Mouse (Mus musculus): ENCODE results near the gene Ttc30a1.
A peak's percentile ranks its signal among the peaks of the same experiment; 100 is the strongest.
"Not testable (repeated sequence)": the region's sequence is repeated elsewhere in the genome, so short reads cannot be mapped to it uniquely, and the experiment has no call there.

Gene Ttc30a1

DNA sequence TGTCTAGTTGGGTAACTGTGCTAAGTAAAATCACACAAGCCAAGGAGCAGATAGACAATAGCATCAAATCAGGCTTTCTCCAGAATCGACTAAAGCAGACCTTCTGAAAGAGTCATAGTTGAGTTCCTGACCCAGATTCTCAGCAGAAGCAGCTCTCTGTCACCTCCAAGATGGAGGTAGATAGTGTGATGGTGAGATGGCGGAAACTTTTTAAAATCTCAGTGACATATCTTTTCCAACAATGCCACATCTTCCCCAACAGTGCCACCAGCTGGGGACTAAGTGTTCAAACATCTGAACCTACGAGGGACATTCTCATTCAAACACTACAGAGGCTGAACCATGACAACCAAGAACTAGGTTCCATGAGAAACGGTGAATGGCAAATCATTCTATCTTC is 859 bp upstream of the Ttc30a1 start:
- no peak for DNase-seq

DNA sequence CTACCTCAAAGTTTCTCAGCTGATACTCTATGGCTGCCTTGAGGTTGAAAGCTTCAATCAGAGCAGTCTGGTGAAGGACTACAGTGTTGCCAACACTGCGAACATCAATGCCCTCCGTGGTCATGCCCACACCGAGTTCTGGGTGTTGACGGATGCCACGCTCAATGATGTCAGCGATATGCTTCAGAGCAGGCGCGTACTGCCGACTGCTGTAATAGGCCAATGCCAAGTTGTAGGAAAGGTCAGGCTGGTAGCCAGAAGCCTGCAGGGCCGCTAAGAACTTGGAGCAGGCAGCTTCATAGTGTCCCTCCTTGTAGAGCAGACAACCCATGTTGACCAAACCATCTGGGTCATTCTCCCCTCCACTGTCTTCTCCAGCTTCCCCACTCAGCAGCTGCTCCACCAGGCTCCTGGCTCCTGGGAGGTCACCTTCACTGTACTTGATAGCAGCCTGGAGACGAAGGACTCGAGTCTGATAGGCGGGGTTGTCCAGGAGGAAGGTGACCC is 781 bp downstream of the Ttc30a1 start:
- DNase-seq, result not testable (repeated sequence)

DNA sequence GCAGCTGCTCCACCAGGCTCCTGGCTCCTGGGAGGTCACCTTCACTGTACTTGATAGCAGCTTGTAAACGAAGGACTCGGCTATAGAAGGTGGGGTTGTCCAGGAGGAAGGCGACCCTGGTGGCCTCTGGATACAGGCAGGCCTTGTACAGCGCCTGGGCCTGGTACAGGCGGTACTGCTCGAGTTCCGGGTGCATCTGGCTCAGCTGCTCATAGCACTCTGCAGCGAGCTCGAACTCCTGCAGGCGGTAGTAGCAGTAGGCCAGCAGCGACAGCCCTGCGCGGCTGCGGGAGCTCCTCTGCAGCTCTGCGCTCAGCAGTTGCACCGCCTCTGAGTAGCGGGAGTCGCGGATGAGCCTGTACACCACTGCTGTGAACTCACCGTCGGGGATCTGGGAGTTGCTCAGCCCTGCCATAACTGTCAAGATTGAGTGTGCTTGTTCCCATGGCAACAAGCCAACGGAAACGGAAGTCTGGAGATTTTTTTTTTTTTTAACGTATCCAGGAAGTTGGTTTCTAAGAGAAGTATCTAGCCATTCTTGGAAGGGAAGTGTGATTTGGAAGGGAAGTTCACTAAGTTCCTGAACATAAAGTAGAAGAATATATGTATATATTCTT is 3.9 kb downstream of the Ttc30a1 start, which contains the start of gene Ttc30a2:
Gene Ttc30a2, minus strand, starts transcription at position 419 of the 617 bp plus-strand sequence.
- not testable (repeated sequence) for DNase-seq

DNA sequence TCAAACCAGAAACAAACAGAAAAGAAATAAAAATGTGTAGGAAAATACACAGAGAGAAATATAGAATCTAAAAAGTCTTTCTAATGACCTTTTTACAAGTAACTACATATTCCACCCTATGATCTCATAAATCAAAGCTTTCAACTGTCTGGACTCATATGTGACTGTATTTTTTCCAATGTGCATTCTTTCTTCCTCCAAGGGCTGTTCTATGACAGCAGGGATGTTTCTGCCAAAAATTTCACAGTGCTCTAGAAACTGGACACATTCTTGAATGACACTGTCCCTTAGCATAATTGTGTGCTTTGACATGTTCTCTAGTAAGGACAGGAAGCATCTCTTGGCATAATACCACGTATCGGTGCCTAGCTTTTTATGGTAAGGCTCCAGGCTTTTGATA is 5.7 kb downstream of the Ttc30a1 start:
- not testable (repeated sequence) for DNase-seq

DNA sequence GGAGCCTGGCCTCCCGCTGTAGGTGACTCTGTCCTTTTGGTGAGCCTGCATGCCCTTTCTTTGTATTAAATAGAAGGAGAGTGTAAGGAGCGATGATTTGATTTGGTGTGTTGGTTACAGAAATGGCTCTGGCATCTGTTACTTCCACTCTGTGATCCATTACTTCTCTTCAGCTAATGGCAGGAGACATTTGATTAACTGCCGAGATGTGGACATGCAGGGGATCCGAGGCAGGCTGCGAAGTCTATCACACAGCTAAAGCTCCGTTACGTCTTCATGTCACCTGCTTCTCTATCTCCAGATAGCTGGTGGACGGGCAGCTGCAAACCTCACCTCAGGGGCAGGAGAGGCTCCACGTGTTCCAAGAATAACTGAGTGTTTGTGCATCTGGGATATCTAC is 7.6 kb downstream of the Ttc30a1 start:
- no peak for DNase-seq

DNA sequence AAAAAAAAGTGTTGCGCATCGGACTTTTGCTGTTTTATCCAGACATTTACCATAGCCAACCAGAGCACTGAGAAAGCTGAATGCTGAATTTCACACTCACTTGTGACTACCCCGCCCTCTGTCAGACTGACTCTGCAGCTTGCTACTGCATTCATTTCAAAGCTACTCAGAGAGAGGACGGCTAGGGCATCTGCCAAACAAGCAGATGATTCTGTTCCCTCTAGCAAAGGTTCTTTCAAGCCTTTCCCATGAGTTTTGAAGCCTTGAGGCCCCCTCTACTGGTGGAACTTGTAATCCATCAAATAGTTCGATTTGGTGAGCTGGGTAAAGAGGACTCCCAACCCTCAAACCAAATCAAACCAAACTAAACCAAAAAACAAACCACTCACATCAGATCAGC is 16.8 kb downstream of the Ttc30a1 start:
- peak; percentile 78 for DNase-seq

DNA sequence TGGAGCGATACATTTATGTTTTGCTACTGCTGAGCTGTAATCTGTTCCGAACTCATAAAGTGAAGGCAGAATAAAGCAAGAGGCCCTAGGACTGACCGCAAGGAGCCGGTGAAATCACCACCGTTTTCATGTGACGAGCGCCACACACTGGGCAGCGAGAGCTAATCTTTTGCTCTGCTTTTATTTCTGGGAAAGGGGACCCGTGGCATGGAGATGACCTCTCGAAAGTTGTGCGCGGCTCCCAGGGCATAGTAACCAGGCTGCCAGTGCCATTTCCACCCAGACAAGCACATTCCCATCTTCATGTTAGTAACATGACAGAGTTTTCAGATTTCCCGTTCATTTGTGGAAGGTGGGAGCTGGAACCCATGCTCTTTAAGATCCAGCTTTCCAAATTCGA is 17.3 kb downstream of the Ttc30a1 start:
- peak; percentile 51 for DNase-seq

DNA sequence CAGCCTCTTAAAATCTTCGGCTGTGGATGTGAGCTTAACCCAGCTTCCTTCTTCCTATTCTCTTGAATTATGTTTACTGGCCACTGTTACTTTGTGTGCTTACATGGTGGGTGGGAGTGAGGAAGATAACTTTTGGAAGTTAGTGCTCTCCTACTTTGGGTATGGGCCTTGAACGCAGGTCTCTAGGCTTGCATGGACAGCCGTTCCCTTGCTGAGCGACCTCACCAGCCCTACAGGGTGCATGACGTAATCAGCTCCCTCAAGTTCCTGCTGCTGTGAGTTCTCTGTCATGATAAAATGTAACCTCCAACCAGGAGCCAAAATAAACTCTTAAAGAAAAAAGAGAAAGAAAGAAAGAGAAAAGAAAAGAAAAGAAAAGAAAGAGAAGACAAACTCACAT is 17.7 kb downstream of the Ttc30a1 start:
- no peak for DNase-seq

DNA sequence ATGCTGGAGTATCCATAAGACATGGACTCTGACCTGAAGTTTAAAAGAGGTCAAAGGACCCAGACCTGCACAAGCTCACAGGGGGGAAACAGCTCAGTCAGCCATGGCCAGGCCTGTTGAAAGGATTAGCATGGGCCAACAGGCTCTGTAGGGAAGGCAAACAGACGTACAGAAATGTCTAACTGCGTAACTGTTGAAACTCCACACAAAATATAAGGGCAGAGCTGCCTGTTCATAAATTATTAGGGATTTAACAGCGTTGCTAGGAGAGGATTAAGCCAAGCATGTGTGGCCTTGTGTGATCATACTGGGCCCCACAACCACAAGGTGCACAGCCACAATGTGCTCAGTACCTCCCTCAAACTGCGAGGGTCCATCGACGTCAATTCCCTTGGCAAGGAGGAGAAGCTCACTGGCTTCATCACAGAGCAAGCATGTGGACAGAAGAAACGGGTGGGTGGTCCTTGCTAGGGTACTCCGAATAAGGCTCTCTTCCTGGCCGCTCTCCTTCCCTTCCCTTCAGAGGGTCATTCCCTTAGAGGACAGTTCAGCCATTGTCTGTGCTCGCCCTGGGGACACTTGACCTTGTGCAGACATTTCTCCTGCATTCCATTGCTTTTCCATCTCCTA is 18.4 kb downstream of the Ttc30a1 start:
- no peak for DNase-seq

DNA sequence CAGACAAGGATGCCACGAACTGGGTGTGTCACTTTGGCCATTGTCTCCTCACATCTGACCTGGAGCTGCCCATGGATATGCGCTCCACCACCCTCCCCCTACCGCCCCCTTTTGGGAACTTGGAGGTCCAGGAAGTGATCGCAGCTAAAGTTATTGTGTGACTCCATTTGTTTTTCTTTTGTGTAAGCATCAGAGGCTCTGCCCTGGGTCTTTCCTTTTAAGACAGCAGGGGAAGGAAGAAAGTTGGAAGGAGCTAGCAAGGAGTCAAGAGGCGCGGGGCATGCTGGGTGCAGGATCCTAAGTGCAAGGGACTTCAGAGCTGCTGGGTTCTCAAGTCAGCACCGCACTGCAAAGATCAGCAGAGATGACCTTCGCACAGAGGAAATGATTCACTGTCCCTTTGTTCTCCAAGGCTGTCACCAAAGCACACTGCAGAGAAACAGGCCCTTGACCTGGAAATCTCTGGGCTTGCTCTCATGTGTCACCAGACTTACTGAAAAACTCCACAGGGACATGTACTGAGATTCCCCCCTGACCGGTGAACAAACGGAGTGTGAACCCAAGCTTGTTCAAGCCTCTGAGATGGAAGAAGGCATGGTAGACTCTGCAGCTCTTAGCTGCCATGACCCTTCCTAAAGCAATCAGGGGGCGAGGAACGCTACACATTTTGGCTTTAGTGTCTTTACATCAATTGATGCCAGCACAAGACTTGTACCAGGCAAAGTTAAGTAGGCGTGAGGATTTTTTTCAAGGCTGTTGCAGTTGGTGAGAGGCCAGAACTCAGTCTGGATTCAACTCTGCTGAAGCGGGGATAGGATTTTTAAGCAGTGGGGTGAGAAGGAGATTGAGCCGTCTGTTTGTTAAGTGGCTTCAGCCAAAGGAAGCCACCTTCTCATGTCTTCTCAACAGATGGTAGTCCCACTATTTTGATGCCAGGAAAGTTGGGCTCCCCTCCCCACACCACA is 21.1 kb downstream of the Ttc30a1 start:
- DNase-seq, result peak; percentile 21

DNA sequence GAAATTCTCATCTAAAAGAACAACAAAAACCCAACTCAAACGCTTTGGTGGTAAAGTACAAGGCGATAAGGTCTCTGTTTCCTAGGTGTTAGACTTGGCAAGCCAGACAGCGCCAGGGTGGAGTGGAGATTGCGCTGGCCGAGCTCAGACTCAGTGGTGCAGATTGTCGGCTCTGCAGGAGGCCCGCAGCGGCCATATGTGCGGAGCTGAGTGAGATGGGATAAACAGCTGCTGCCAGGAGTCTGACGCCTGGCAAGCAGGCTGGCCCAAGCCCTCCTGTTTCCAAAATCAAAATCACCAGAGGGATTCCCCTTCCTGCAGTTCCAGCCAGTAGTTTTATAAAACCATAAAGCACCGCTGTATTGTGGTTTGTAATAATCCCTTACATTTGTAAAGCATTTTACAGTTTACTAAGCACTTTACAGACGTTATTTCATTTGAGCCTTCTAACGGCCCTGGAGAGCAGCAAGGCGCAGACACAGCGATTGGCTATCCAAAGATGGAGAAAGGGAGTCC is 21.9 kb downstream of the Ttc30a1 start:
- DNase-seq, result no peak

DNA sequence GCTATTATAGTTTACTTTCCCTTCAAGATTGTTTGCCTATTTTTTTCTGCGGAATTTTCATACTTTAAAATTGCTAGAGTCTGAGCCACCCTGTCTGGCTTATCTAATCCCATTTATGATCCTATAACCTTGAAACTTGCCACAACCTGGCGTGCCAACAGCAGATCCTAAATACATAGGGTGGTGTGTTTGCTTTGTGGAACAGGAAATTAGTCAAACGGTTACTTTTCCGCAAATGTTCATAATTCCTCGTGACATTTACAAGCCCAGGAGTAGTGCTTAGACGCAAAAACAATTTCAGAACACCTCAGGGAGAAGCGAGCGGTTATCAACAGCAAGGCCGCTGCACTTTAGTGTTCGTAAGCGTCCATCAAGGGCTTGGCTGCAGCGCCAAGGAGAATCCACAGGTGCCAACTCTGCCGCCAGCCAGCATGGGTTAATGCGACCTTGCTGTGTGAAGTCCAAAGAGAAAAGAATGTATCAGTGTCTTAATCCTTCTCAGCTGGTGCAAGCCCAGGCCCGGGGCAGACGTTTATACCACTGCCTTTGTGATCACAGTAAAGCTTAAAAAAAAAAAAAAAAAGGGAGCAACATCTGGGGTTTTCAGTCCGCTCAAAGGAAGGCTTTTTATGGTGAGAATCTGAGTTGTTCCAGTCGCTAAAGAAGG is 22.5 kb downstream of the Ttc30a1 start:
- no peak for DNase-seq

DNA sequence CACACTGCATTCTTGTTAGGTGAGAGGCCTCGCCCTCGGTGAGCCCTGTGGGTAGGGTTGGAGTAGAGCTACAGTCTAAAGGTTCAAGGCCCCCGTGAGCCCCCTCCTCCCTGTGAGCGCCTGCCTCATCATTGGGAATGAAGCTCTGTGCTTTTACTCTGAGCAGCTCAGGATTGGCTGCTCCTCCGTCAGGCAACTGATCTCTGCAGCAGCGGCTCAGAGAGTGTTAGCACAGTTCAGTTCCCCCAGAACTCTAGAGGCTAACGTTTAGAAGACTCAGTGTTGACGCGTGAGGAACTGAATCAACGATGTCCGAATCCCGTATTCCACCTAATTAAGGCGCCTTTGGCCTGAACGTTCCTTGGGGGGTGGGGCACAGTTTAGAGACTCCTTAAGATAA is 26.1 kb downstream of the Ttc30a1 start:
- no peak for DNase-seq

DNA sequence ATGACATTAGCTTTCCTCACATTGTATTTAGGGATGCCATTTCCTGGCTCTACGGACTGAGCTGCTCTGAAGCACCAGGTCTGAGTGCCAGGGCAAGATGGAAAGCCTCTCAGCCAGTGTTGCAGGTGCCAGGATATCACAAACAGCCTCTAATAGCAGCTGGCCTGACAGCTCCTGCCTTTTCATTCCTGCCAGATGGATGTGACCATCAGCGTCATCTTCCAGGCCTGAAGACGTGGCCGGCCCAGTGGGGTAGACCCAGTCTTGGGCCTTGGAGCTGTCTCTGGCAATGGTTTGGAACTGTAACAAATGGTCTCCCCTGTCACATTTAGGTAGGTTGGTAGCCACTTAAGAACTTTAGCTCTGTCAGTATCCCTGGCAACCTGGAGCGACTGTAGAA is 28.4 kb downstream of the Ttc30a1 start:
- DNase-seq, result no peak

DNA sequence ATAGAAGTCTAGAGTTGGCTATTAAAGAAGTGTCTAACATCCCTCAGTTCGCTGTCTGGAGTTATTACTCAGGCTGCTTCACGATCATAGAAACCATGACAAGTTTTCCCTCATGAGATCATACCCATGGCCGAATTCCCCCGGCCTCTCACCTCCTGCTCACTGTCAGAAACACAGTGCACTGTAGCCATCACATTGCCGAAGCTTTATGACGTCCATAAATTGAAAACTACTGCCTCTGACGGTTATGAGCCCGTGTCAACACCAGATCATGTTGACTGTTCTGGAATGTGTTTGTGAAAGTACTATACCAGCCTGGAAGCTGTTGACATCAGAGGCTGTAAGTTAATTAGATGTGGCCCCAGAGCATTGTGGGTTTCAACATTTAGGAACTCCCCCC is 31.1 kb downstream of the Ttc30a1 start:
- DNase-seq, result no peak

DNA sequence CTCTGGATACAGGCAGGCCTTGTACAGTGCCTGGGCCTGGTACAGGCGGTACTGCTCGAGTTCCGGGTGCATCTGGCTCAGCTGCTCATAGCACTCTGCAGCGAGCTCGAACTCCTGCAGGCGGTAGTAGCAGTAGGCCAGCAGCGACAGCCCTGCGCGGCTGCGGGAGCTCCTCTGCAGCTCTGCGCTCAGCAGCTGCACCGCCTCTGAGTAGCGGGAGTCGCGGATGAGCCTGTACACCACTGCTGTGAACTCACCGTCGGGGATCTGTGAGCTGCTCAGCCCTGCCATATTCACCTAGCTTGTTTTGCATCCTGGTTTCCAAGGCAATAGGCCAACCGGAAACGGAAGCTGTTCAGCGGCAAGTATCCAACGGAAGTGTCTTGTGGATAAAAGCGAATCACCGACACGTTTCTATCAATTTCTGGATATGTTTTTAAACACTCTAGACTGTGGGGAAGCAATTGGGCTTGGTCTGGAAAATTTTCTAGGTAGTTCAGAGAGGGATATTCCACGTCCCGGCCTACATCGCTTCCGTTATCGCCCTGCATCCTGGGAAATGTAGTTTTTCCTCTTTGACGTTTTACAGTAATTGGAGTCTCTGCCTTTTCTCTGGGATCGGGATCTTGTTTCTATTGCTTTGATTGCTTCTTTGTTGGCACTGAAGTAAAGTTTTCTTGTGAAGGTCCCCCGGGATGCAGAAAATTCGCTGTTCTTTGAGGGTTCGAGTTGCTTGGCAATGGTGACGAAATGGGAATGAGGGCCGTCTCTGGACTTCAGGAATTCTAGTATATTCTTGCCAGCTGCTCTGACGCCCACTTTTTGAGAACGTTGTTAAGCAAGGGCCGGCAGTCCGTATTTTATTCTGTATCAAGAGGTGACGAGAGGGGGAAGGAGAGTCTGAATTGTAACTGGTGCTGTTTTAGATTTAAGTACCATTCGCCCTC is 43.4 kb downstream of the Ttc30a1 start, which contains the start of gene Ttc30b:
Gene Ttc30b, minus strand, starts transcription at position 469 of the 947 bp plus-strand sequence.
- DNase-seq, result peak; percentile 74

DNA sequence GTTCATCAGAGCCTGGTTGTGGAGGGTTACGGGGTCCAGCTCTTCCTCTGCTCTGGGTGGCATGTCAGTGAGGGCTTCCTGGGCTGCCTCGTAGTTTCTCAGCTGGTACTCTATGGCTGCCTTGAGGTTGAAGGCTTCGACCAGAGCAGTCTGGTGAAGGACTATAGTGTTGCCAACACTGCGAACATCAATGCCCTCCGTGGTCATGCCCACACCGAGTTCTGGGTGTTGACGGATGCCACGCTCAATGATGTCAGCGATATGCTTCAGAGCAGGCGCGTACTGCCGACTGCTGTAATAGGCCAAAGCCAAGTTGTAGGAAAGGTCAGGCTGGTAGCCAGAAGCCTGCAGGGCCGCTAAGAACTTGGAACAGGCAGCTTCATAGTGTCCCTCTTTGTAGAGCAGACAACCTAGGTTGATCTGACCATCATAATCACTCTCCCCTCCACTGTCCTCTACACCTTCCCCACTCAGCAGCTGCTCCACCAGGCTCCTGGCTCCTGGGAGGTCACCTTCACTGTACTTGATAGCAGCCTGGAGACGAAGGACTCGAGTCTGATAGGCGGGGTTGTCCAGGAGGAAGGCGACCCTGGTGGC is 44.1 kb downstream of the Ttc30a1 start:
- DNase-seq, result not testable (repeated sequence)

DNA sequence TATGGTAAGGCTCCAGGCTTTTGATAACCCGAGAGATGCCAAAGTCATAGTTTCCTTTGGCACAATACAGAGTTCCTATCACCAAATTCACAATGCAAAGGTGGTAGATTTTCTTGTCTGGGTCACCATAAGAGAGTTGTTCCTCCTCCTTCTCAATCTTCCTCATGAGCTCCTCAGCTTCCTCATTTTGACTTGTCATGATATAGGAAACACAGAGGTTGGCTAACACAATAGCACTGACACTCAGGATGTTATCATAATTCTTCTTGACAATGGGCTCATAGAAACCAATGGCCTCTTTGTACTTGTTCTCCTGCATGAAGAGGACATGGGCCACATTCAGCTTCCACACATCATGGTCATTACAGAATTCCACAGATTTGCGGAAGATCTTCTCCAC is 45.1 kb downstream of the Ttc30a1 start:
- not testable (repeated sequence) for DNase-seq

DNA sequence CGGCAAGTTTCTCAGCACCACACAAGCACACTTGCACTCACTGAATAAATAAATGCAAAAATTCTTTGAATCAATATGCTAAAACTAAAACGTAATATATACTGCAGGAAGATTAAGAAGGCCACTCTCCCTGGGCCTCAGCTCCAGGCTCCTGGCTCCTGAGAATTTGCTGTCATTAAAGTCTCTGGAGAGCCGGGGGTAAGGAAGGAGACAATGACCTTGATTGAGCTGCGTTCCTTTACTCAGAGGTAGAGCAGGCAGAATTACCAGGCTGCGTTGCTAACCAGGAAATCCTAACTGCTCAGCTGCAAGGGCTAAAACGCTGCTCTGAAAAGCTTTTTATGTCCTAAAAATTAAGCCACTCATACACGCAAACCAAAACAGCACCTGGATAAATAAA is 48.2 kb downstream of the Ttc30a1 start:
- no peak for DNase-seq

DNA sequence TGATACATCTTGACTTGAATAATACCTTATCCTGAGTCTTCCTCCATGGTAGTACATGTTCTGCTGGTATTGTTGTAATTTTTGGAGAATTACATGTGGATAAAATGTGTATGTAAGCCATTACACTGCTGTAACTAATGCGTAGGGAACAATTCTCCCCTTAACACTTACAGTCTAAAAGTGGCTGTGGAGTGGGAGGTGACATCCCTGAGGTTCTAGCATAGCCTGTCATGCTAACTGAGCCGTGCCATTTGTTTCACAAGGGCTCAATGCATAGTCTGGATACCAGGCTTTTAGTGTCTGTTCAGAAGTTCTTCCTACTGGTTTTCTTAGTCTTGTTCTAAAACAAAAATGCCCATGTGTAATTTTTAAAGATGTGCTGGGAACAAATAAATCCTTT is 50.8 kb downstream of the Ttc30a1 start:
- DNase-seq, result peak; percentile 65

All from right cerebral cortex, adult 18-20 months (tissue).